Mouse (Mus musculus) G1E-ER4 (cell line): ENCODE results near the gene Ces1a. TPM values are rescaled to one million over a fixed set of nuclear protein-coding genes. Genes with fewer than 3 reads are reported as not detected.

ENCODE experiments used
- GATA1 ChIP-seq: IDR thresholded peaks from one replicate; pipeline ENCODE4 v1.8.0; 2012; ENCODE audit warnings: low read length, inconsistent platforms
- polyA plus RNA-seq: library from polyadenylated mRNA; stranded (reverse); fragments of >175 nt; gene quantifications from 2 replicates; pipeline ENCODE4 v1.2.3, GENCODE M21; 2012

Gene Ces1a
- polyA plus RNA-seq, 1 experiment: not detected

GRCm38 (mm10) chr8:93014300-93014699 lies 33.7 kb downstream of the Ces1a start:
- TF ChIP-seq GATA1: no peak

DNA sequence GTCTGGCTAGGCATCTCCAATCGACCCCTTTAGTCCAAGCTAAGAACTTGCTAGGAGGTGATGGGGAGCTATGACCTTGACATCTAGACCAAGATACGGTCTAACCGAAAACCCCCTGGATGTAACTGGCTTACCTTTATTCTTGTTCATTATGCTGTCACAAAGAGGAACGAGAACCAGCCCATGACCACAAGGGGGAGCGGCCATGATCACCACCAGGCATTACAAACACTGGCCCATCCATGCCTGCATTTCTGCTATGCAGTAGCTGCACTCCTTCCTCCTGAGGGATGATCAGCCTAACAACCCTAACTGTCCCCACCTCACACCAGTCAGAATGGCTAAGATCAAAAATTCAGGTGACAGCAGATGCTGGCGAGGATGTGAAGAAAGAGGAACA lies 35.8 kb downstream of the Ces1a start:
- no peak for TF ChIP-seq GATA1

GRCm38 (mm10) chr8:93011439-93011838 lies 36.6 kb downstream of the Ces1a start:
- no peak for TF ChIP-seq GATA1

DNA sequence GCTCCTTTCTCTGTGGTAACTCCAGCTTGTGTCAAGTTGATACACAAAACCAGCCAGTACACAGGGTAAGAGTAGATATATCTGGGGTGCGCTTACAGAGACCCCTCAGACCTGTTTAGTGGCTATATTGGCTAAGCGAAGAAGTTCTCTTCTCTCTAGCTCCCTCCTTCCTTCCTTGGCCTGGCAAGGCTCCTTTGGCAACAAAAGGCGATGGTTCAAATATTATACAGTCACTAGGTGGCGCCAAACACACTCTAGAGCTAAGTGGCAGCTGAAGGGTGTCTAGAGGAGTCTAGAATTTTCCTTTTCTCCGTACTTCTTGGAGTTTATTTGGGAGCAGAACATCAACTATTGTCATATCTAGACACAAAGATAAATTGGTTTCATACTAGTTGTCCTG lies 37.7 kb downstream of the Ces1a start:
- no peak for TF ChIP-seq GATA1

DNA sequence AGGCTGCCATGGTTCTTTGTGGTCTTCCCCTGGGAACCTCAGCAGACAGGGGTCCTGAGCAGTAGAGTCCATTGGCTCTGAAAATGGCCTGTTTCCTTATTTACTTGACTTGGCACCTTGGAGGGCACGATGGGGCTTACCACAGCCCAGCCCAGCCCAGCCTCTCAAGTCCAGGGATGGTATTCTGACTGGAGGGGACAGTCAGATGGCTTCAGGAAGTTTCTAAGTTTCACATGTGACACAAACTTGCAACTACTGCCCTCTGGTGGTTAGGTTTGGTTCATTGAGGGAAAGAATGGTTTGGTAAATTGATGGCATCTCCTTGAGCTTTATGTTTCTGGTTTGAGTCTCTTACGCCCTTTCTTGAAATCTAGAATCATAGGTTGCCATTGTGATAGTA lies 49.4 kb downstream of the Ces1a start:
- TF ChIP-seq GATA1: no peak

DNA sequence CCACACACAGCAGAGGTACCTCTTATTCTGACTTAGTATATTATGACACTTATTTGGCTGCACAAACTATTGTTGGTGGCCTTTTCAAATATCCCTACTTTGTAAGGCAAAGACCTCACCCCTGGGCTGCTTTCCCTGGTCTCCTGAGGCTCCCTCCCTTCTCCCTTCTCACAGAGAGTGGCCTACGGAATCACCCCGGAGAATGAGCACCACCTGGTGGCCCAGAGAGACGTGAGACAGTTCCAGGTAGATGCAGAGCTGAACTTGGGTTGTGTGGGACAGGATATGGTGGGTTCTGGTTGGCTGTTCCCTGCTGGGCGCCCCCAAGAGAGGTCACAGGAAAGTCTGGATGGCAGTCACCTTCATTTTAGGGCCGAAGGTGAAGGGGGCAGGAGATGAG lies 51.2 kb downstream of the Ces1a start:
- no peak for TF ChIP-seq GATA1

DNA sequence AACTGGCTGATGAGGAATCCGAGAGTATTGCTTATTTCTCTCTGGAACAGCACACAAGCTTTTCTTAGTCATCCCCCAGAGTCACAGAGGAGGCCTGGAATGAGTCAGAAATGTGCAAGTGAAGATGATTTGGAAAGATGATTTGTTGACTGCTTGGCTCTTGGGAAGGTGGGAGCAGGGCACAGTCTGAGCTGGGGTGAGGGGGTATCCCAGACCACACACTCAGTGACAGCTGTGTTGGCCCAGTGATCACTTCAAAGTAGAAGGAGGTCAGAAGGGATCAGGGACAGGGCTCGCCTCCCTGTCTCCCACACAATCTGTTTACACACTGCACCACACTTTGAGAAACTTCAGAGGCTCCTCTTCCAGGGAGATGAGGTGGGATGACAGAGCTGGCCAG lies 63.6 kb downstream of the Ces1a start:
- TF ChIP-seq GATA1: no peak

GRCm38 (mm10) chr8:92982491-92982890 lies 65.5 kb downstream of the Ces1a start:
- TF ChIP-seq GATA1: no peak

GRCm38 (mm10) chr8:92976656-92977055 lies 71.3 kb downstream of the Ces1a start:
- TF ChIP-seq GATA1: no peak

GRCm38 (mm10) chr8:92972949-92973348 lies 75.0 kb downstream of the Ces1a start:
- no peak for TF ChIP-seq GATA1

Other genes starting within 250 kb of the Ces1a start
- not detected in 2 replicates for gene Mmp2, start 220.9 kb downstream of the Ces1a start, polyA plus RNA-seq
- not detected in 2 replicates for gene Lpcat2, start 192.9 kb downstream of the Ces1a start, polyA plus RNA-seq
- not detected in 2 replicates for gene Capns2, start 146.8 kb downstream of the Ces1a start, polyA plus RNA-seq
- gene Slc6a2, start 88.1 kb downstream of the Ces1a start, polyA plus RNA-seq: not detected in 2 replicates
- gene Ces1b, start 31.8 kb upstream of the Ces1a start, polyA plus RNA-seq: not detected in 2 replicates
- gene Ces1c, start 83.1 kb upstream of the Ces1a start, polyA plus RNA-seq: not detected in 2 replicates
- gene Ces1d, start 149.6 kb upstream of the Ces1a start, polyA plus RNA-seq: not detected in 2 replicates
- gene Ces1e, start 181.4 kb upstream of the Ces1a start, polyA plus RNA-seq: not detected in 2 replicates
- not detected in 2 replicates for gene Ces1f, start 231.6 kb upstream of the Ces1a start, polyA plus RNA-seq